ENCODE assay signal across 8 mouse cellular contexts in the genomic region with DNA sequence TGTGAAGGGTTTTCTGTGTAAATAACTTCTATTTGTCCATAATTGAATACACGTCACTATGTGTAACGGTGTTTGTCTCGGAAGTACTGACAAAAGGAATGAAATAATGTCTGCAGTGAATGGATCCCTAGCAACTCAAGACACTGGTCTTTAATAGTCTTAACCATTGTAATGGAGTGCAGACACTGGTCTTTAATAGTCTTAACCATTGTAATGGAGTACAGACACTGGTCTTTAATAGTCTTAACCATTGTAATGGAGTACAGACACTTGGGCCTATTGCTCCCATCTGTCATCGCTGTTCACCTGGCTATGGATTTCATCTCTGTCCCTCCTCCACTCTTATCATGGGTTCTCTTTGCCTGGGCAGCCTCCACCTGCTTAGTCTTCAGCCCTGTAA. TPM values are rescaled to one million over a fixed set of nuclear protein-coding genes. Genes with fewer than 3 reads are reported as not detected.
A peak's percentile ranks its signal among the peaks of the same experiment; 100 is the strongest.
DNase-seq lines count a peak whose midpoint lies in the region; ATAC-seq lines count a peak whose summit lies in the region.

No protein-coding gene starts in this region.

- H3K9me3 ChIP-seq in heart, embryonic 15.5 days (replicated peaks): no peaks in the 10 kb centered on the region

- 85% methylated on average over 4 of the region's 4 CpGs for WGBS in heart, embryonic 15.5 days

- no peaks in the 10 kb centered on the region for H3K36me3 ChIP-seq in heart, embryonic 15.5 days

- H3K4me2 ChIP-seq in heart, embryonic 15.5 days: no peak overlapping the region

- H3K9ac ChIP-seq in heart, embryonic 15.5 days: no peak overlapping the region

- no peak overlapping the region for H3K4me3 ChIP-seq in heart, embryonic 15.5 days

- H3K27me3 ChIP-seq in heart, embryonic 15.5 days: no peaks in the 10 kb centered on the region

- no peaks in the 10 kb centered on the region for H3K4me1 ChIP-seq in heart, embryonic 15.5 days (replicated peaks)

- peak; percentile 100 for ATAC-seq in heart, embryonic 15.5 days (replicated peaks; ENCODE audit: insufficient number of reproducible peaks, insufficient read depth, low FRiP score, low read depth)
- ATAC-seq in megakaryocyte, adult 5-6 weeks (ENCODE audit: poor library complexity, severe bottlenecking): peak; percentile 99

- DNase-seq in heart, postnatal 36 days: no peak
- peak; percentile 12 for DNase-seq in R1 (ENCODE audit: low read depth, low spot score)
- peak; percentile 88 for DNase-seq in forelimb bud, embryonic 11.5 days (ENCODE audit: low read depth, low spot score)
- DNase-seq in right cerebral cortex, postnatal 14 days: no peak
- no peak for DNase-seq in thymus, adult 18-20 months
- DNase-seq in gastrocnemius, adult 8-10 months (ENCODE audit: low spot score in 2 of 2): no peak

- intact Hi-C loops in heart, postnatal 36 days (cut with DNase I): no loop called here

- no peak overlapping the region for H3K27ac ChIP-seq in heart, embryonic 15.5 days

RNA-seq across cellular contexts. Expression of gene Frmd4a, which starts 53.2 kb away (rescaled TPM):
- 15.6 and 22.7 TPM in 2 replicates for polyA plus RNA-seq in heart, embryonic 15.5 days (2015; fragmentation: Nextera tagmentation; extraction: Ambion mirVana)
- total RNA-seq in heart, postnatal 36 days (2021): 10 to 100 TPM; 18.0 to 26.1 TPM
- total RNA-seq in megakaryocyte, adult 5-6 weeks (2015): 17.1 and 18.8 TPM in 2 replicates
- 12.8 and 14.1 TPM in 2 replicates for total RNA-seq in megakaryocyte, adult 5-6 weeks (2017)
- 1 to 10 TPM; 2.1 to 3.0 (median 2.6) TPM for total RNA-seq in gastrocnemius, adult 8-10 months (2022)

Comparison
In these comparisons a context has a peak if more than half of its experiments do, and no peak if none do; other contexts are left out.
1. DNase-seq: peak in R1 (single experiment) and forelimb bud, embryonic 11.5 days (single experiment); none in heart, postnatal 36 days (0 of 2), right cerebral cortex, postnatal 14 days (single experiment), thymus, adult 18-20 months (0 of 2) and gastrocnemius, adult 8-10 months (0 of 2).